9 mouse cellular contexts compared by ENCODE assay signal in genomic region chr10:8227705-8228374, GRCm38 (mm10).
DNase-seq lines count a peak whose midpoint lies in the region; ATAC-seq lines count a peak whose summit lies in the region.
"Had no signal": no experiment of that assay in that cellular context is flagged by ENCODE, and none has a peak within 500 bp of the region (broad histone marks: within the 10 kb centered on the region; RNA-seq: fewer than 3 reads in every experiment).

No protein-coding gene starts in this region.

- no peak overlapping the region; the same call in 1 of the 2 replicates for H3K27ac ChIP-seq in limb, embryonic 13.5 days
- no peak overlapping the region for H3K27ac ChIP-seq in limb, embryonic 10.5 days
- H3K27ac ChIP-seq in embryonic facial prominence, embryonic 12.5 days, result 0 out of 2 replicates have a peak overlapping the region, but pooled peaks have one; percentile 8

- DNase-seq in cerebellum, postnatal 4 days (ENCODE audit: low spot score in 2 of 2), result no peak
- DNase-seq in limb, embryonic 10.5 days (ENCODE audit: low spot score), result no peak
- DNase-seq in left cerebral cortex, postnatal 4 days, result peak; percentile 9
- DNase-seq in adrenal gland, postnatal 14 days, result no peak
- DNase-seq in natural killer cell, adult 2 months (ENCODE audit: low spot score in 2 of 2), result no peak

- no peak overlapping the region for H3K4me2 ChIP-seq in limb, embryonic 13.5 days (replicated peaks)
- H3K4me2 ChIP-seq in embryonic facial prominence, embryonic 12.5 days (replicated peaks), result no peak overlapping the region

- peak; percentile 94 for ATAC-seq in cerebellum, adult (ENCODE audit: insufficient number of reproducible peaks, low FRiP score, low TSS enrichment)
- 0 out of 2 replicates have a peak, but pooled peaks have one; percentile 41 for ATAC-seq in limb, embryonic 13.5 days (ENCODE audit: low FRiP score, low read depth)
- ATAC-seq in embryonic facial prominence, embryonic 12.5 days (ENCODE audit: insufficient number of reproducible peaks, insufficient read depth, low FRiP score, low TSS enrichment), result 0 out of 2 replicates have a peak, but pooled peaks have one; percentile 52
- ATAC-seq: midbrain, embryonic 16.5 days had no signal

- H3K4me1 ChIP-seq in limb, embryonic 13.5 days, result peaks cover 26% of the 10 kb centered on the region
- peaks cover 24% of the 10 kb centered on the region for H3K4me1 ChIP-seq in limb, embryonic 10.5 days
- H3K4me1 ChIP-seq in embryonic facial prominence, embryonic 12.5 days, result peaks cover 15% of the 10 kb centered on the region; the same call in 1 of the 2 replicates

- no peak overlapping the region for H3K4me3 ChIP-seq in limb, embryonic 13.5 days
- H3K4me3 ChIP-seq in limb, embryonic 10.5 days, result no peak overlapping the region
- no peak overlapping the region for H3K4me3 ChIP-seq in embryonic facial prominence, embryonic 12.5 days

- no peaks in the 10 kb centered on the region for H3K36me3 ChIP-seq in limb, embryonic 13.5 days
- no peaks in the 10 kb centered on the region for H3K36me3 ChIP-seq in limb, embryonic 10.5 days
- H3K36me3 ChIP-seq in embryonic facial prominence, embryonic 12.5 days, result no peaks in the 10 kb centered on the region

- intact Hi-C loops in left cerebral cortex, postnatal 4 days (cut with DNase I), result no loop called here

- no peak overlapping the region for H3K9ac ChIP-seq in limb, embryonic 13.5 days
- H3K9ac ChIP-seq in embryonic facial prominence, embryonic 12.5 days, result no peak overlapping the region

- H3K9me3 ChIP-seq in limb, embryonic 13.5 days, result no peaks in the 10 kb centered on the region
- H3K9me3 ChIP-seq in limb, embryonic 10.5 days (replicated peaks), result no peaks in the 10 kb centered on the region
- no peaks in the 10 kb centered on the region for H3K9me3 ChIP-seq in embryonic facial prominence, embryonic 12.5 days

- H3K27me3 ChIP-seq in limb, embryonic 13.5 days, result no peaks in the 10 kb centered on the region
- H3K27me3 ChIP-seq in limb, embryonic 10.5 days (ENCODE audit: low read depth, poor library complexity, severe bottlenecking), result peaks cover 71% of the 10 kb centered on the region
- no peaks in the 10 kb centered on the region for H3K27me3 ChIP-seq in embryonic facial prominence, embryonic 12.5 days

- 31% methylated on average over 5 of the region's 5 CpGs for WGBS in limb, embryonic 13.5 days
- 43% methylated on average over 5 of the region's 5 CpGs for WGBS in limb, embryonic 10.5 days
- 32% methylated on average over 5 of the region's 5 CpGs for WGBS in embryonic facial prominence, embryonic 12.5 days

Comparison
In these comparisons a context has a peak if more than half of its experiments do, and no peak if none do; other contexts are left out.
1. ATAC-seq: peak in every context shown above with its lines; median percentile 94 in cerebellum, adult; 52 in embryonic facial prominence, embryonic 12.5 days; 41 in limb, embryonic 13.5 days.